Mouse (Mus musculus): ENCODE data around the gene Napb.

Gene Napb

DNA sequence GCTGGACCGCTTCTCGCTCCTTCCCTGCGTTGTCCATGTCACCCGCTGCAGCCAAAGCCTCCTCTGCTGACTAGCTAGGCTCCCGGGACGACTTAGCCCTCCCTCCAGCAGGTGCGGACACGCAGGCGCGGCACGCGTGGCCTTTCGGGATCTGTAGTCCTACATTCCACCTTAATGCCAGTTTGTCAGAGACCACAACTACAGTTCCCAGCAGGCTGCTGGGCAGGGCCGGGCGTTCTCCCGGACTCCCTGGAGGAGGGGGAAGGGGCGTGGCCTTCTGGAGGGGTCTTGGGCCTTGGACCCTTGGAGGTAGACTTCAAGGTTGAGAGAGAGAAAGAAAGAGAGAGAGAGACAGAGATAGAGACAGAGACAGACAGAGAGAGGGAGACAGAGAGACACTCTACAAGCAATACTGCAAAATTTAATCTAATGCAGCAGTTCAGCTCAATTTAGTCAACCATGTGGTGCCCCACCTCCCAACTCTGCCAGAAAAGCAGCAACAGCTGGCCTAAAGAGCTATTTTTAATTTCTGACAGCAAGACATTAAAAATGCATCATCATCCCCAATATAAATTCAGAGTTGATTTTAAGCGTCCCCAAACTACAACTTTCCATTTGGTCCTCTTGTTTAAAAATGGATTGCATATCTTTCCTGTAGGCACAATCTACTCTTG, at the start of gene Napb:
Napb (minus strand) TSS at position 141 of the 674 bp plus-strand sequence.
- in situ Hi-C loops (cut with MboI; ENCODE audit: unreplicated experiment in 2 of 2) = no loop called here

DNA sequence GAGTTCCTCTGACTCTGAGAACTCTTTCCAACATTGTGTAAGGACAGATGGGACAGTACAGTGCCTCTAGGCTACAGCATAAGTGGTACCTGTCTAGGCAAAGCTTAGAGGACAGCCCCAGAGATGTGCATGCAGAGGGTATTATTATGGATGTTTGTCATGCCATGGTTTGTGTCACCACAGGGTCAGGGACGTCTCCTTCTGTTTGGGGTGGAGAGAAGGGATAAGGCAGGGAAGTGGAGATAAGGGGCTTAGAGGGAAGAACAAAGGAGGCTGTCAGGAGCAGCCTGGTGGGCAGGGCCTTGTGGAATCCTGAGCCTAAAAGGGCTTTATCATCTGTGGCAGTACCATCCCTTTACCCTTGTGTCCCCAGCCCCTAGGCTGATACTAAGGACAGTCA, 49.4 kb upstream of the Napb start, which contains the start of gene 8030411F24Rik:
8030411F24Rik (plus strand) TSS at position 301 of the 400 bp plus-strand sequence.
- in situ Hi-C loops (cut with MboI; ENCODE audit: unreplicated experiment in 2 of 2) = no loop called here

DNA sequence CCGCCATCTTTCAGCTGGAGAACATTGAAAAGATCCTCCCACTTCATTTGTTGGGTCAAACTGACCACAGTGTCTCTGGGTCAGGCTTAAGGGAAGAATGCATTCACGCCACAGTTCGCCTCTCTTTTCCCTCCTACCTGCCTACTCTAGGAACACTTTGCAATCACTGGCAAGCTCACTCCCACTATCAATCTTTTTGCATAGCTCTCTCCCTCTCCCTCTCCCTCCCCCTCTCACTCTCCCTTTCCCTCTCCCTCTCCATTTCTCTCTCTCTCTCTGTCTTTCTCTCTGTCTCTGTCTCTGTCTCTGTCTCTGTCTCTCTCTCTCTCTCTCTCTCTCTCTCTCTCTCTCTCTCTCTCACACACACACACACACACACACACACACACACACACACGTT, 39.1 kb upstream of the Napb start, which contains the start of gene Cst11:
Cst11 (minus strand) TSS at position 101 of the 400 bp plus-strand sequence.
- in situ Hi-C loops (cut with MboI; ENCODE audit: unreplicated experiment in 2 of 2) = loop anchor here in 1 of 2 experiments (25.0 kb wide), 2 partner anchors 1366 to 1384 kb away; partner anchors contain the start of gene Zfp120

DNA sequence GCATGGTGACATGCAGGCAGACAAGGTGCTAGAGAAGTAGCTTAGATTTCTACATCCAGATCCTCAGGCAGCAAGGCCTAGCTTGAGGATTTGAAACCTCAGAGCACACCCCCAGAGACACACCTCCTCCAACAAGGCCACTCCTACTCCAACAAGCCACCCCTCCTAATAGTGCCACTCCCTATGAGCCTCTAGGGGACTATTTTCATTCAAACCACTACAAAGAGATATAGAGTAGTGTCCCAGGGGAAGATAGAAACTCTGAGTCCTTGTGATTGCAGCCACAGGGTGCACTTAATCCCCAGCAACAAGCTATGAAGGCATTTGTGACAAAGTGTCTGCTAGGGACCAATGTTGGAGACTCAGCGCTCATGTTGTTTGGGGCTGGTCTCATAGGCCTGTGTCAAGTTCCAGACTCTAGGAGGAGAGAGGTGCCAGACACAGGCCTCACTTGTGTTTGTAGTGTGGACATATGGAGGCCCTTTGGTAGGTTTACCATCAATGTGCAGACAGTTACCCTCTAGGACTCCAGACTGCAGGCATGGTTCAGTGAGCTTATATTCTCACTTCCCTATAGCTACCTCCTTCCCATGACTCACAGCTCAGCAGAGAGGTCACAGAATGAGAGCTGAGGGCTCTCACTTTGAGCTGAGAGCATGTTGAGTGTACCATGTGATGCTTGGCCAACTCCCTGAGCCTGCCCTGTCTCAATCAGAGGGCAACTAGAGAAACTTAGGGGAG, 31.6 kb upstream of the Napb start:
- in situ Hi-C loops (cut with MboI; ENCODE audit: unreplicated experiment in 2 of 2) = loop anchor here in 1 of 2 experiments (25.0 kb wide), 2 partner anchors 1373 to 1377 kb away; partner anchors contain the start of gene Zfp120

DNA sequence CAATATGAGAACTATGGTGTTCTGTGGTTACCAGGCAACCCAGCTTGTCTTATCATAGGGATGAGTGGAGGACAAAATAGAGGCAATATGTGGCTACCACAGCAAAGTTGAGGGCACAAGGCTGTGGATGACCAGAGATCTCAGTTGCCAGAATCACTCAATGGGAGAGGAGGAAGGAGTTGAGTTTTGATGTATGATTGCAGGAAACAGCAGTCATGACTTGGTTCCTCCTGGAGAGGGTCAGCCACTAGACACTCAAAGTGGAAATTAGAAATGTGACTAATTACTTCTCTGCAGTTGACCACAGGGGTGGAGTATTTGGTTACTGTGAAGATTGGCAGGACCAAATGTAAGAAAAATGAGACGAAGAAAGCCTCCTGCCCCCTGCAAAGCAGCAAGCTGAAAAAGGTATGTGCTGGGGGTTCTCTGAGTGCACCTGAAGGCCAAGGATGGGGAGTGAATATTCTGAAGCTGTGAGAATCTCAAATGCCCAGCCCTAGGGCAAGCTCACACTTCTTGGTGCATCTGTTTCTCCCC, 22.1 kb upstream of the Napb start:
- in situ Hi-C loops (cut with MboI; ENCODE audit: unreplicated experiment in 2 of 2) = loop anchor here (5.0 to 25.0 kb wide), 6 partner anchors 98 to 1383 kb away; partner anchors contain the start of gene Zfp120 (in 1 of the 2)

DNA sequence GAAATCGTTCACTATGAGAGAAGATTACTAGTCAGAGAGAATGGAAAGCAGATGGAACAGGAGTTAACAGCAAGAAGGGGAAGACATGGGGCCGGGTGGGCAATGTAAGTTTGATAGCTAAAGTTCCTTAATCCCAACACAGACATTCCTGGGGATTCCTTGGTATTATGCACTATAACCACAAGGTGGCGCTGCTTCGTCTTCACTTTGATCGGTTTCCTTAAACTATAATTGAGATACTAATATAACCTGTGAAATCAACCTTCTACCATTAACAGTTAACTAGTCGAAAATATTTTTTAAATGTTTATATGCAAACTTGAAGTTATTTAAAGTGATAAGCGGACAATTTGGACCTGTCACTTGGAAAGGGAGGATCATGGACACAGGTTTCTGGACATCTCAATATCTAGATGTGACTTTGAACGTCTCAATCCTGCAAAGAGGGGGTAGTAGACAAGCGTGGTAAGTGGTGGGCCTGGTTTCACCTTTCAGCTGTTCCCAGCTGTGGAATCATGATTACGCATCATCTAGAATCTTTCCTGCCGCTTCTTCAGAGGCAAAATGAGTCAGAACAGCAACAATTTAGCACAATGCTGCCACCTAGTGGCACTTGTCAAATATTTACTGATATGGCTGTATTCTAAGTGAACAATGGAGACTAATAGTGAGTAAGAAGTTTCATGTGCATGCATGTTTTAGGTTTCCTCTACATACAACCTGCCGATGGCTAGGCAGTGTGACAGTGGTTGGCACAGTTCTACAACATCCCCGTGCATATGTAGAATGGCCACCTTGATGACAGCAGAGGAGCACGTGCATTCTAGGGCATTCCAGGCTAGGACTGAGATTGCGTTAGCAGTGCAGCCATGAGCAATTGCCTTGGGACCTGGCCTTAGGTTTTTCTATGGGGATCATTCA, 19.9 kb upstream of the Napb start:
- in situ Hi-C loops (cut with MboI; ENCODE audit: unreplicated experiment in 2 of 2) = loop anchor here (5.0 to 25.0 kb wide), 6 partner anchors 100 to 1385 kb away; partner anchors contain the start of gene Zfp120 (in 1 of the 2)

DNA sequence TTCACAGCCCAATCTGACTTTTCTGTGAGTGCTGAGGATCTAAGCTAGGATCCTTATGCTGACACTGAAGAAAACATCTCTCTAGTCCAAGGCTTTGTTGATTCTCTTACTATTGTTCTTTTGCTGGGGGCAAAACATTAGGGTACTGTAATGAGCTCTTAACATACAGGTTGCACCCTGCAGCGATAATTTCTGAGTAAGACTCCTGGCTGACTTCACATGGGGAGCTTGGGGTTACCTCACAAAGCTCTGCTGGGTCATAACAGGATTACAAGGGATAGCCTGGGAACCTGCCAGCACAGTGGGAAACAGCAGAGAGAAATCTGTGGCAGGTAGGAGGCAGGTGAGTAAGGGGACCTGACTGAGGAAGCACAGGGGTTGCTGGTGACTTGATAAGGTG, 17.8 kb upstream of the Napb start, which contains the start of gene Cstl1:
Cstl1 (plus strand) TSS at position 301 of the 400 bp plus-strand sequence.
- in situ Hi-C loops (cut with MboI; ENCODE audit: unreplicated experiment in 2 of 2) = loop anchor here (5.0 to 25.0 kb wide), 6 partner anchors 102 to 1387 kb away; partner anchors contain the start of gene Zfp120 (in 1 of the 2)

DNA sequence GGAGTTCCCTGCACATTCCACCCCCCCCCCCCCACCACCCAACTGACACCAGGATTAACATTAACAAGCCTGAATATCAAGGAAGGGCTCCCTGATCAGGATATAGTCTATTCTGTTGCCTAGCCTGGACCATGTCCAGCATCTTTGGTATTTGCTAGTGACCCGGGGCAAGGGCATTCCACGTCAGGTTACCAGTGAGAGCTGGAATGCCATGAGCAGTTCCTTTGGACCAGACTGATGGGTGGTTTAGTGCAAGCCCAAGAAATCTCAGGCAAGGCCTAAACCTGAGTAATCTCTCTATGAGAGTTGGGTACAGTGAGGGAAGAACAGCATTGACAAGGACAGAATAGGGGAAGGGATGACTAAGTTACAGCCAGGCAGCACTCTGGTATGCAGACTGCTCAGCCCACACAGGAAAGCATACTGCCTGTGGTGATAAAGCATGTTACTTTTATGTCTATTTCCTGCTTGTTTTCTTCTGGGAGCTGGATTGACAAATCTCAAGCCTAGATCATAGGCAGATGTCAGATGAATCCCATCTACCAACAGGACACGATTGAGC, 11.7 kb upstream of the Napb start:
- in situ Hi-C loops (cut with MboI; ENCODE audit: unreplicated experiment in 2 of 2) = no loop called here

DNA sequence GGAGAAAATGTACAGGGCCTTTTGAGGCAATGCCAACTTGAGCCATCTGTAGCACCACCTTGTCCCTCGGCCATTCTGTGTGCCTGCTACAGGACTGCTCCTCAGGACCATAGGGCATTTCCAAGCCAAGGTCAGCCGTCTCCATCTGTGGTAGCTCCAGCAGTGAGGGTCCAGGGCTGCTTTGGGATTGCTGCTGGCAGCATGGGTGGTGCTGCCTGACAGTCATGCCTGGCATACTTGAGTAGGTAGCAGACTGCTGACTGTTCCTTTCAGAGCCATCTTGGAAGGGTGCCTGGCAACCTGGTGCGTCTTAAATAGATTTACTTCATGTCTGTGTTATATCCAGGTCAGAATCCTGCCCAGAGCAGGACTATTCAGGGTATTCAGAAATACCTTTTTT, 10.7 kb upstream of the Napb start:
- in situ Hi-C loops (cut with MboI; ENCODE audit: unreplicated experiment in 2 of 2) = no loop called here

DNA sequence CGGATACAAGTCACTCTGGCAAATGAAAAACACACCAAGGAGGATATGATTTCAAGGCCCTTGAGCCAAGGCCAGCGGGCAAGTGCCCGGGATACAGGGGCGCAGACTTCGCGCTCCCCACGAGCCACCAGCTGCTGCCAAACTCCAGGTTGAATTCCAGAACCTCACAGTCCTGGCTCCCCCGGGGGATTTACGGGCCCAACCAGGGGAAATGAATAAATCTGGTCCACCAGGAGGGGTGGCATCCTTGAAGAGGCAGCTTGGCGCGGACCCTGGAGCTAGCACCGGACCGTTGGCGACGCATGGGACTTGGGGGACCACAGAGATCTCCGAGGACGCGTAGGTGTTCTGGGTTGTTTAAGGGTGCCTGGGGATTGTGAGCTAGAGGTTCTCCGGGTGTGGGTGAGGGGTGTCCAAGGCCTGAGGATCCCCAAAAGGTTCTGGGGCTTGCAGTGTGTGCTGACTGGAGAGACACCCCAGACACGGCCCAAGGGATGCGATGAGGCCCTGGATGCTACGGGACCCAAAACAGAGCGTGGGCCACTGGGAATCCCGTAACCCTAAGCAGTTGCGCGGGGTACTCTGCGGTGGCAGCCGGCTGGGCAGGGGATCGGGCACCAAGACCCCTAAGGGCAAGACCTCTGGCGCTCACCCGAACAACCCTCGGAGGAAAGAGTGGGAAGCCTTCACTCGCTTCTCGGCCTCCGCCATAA, 497 bp downstream of the Napb start:
- in situ Hi-C loops (cut with MboI; ENCODE audit: unreplicated experiment in 2 of 2) = no loop called here

DNA sequence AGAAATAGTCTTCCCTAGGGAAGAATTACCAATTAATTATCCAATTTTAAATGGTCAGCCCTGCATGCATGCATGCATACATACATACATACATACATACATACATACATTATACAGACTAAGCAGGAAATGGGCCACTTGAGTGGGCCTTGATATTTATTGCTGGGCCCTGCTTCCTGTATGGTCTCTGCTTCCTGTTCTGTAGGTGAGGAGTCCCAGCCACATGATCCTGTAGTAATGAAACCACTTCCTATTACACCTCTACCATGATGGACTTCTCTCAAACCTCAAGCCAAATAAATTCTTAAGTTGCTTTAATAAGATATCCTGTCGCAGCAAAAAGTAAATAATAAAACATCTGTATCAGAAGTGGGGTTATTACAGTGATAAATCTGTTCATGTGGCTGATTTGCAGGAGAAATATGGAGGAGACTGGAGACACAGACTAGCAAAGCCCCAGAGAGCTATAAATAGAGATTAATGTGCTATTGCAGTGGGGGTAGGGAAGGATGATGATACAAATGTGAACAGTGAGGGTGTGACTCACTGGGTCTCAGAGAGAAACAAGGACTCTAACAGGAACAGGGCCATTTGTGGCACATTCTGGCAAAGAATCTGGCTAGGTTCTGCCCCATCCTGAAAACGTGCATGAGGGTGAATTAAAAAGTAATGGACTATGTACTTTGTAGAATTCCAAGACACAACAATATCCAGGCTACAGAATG, 12.8 kb downstream of the Napb start:
- in situ Hi-C loops (cut with MboI; ENCODE audit: unreplicated experiment in 2 of 2) = loop anchor here in 1 of 2 experiments (25.0 kb wide), 1 partner anchor 907 kb away; no protein-coding TSS in a partner anchor

DNA sequence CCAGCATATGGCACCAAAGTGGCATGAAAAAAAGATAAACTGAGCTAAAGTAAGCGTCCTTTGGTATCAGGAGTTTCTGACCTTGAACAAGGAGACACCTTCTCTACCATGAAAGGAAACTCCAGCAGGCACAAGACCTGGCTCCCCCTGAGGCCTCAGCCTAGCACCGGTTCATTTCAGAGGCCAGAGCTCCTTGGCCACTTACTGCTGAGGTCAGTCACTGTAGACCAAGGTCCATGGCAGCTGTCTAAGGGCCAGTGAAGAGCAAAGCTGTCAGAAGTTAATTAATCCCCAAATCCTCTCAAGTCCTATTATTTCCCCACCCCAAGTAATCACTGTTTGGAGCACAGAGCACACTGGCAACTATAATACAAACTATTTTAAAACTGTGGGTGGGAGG, 15.2 kb downstream of the Napb start:
- in situ Hi-C loops (cut with MboI; ENCODE audit: unreplicated experiment in 2 of 2) = loop anchor here in 1 of 2 experiments (25.0 kb wide), 1 partner anchor 905 kb away; no protein-coding TSS in a partner anchor

DNA sequence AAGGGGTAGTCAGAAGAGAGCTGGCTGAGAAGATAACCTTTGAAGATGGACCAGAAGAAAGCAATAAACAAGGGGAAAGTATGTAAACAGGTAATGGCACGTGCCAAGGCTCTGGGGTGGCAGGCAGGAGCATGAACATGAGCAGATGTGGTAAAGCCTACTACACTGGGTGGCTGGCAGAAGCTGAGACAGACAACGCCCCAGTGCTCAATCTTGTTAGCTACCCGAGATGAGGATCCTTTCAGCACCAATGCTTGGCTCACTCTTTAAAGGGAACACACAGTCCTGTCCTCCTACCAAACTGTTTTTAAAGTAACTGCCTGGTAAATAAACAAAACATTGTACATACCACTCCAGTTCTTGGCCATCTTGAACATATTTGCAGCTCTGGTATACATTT, 19.9 kb downstream of the Napb start:
- in situ Hi-C loops (cut with MboI; ENCODE audit: unreplicated experiment in 2 of 2) = loop anchor here in 1 of 2 experiments (25.0 kb wide), 1 partner anchor 900 kb away; no protein-coding TSS in a partner anchor

DNA sequence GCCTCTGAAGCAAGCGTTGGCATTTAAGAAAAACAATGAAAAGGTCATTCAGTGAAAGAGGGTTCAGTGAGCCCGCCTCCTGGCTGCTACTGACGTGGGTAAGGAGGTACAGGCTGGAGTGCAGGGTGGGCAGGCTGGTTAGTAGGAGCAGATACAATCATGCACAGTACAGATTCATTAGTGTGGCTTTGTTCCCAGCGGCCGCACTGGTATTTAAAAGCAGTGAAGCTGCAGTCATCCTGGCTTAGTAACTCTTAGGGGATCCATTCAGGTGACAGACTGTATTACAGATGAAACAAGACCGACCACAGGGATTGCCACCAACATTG, 25.1 kb downstream of the Napb start:
- in situ Hi-C loops (cut with MboI; ENCODE audit: unreplicated experiment in 2 of 2) = loop anchor here (10.0 to 25.0 kb wide), 3 partner anchors 582 to 902 kb away; no protein-coding TSS in a partner anchor

DNA sequence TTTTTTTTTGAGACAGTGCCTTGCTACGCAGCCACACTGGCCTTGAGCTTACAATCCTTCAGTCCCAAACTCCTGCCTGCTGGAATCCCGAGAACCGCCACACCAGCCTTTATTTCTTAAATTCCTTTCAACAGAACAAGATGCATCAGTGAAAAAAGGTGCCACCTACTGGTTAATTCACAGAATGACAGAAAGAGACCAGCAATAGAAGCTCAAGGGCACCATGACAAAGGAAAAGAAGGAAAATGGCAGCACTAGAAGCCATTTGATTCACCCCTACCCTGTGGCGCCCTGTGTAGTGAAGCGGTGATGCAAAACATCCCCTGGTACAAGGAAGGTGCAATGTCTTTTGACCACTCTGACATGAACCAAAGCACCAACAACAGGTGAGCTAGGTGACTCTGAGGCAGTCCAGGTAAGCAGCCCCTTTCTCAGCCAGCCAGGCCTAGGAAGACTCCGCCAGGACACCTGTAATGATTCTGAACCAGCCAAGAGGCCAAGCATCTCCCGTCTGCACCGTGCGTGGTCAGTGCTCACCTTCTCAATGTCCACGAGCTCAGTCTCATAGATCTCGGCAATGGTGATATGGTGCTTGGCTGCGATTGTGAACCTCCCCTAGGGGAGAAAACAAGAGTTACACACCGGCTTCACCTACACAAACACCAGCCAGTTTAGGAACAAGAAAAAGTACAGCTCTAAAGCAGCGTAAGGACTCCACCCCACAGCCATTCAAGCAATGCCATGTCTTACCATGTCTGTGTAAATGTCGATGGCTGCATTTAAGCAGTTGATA, 25.7 kb downstream of the Napb start:
- in situ Hi-C loops (cut with MboI; ENCODE audit: unreplicated experiment in 2 of 2) = loop anchor here (10.0 to 25.0 kb wide), 3 partner anchors 582 to 902 kb away; no protein-coding TSS in a partner anchor

DNA sequence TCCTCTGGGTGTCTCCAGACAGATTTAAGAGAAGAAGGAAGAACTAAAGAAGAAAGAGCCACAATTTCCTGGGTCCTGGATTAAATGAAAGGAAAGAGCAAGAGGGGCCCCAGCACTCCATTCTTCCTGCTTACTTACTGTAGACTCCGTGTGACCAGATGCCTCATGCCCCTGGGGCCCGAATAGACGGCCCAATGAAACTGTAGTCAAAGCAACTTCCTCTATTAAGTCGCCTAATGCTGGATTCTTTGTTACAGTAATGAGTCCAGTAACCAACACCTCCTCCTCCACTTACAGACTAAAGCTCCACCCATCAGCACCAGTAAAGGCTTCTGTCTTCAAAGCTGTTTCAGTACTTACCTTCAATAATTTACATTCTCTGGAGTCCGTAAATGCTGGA, 33.7 kb downstream of the Napb start:
- in situ Hi-C loops (cut with MboI; ENCODE audit: unreplicated experiment in 2 of 2) = no loop called here

DNA sequence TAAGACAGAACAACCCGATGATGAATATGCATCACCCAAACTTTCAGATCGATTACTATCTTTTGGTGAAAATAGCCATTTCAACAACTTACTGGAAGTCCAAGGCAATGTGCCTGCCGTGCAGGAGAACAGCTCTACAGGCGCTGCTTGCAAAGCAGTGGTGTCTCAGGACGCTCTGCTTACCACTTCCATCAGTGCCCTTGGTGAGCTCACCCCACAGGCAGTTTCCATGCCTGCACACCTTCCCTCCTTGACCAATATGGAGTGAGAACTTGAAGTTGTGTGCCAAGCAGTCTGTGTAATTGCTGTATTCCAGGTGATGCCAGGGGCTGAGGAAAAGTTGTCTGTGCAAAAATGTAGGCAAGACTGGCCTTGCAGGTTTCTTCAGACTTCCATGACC, 41.5 kb downstream of the Napb start:
- in situ Hi-C loops (cut with MboI; ENCODE audit: unreplicated experiment in 2 of 2) = no loop called here

Data from v-Abl transformed pro-B cells (cell line).